Mouse (Mus musculus) induced T-regulatory cell, adult 2 months (primary cell): ENCODE measurements around the gene Gm21119.
"Not testable (repeated sequence)": the region's sequence is repeated elsewhere in the genome, so short reads cannot be mapped to it uniquely, and the experiment has no call there.

Experiments used
- DNase-seq: peaks from one replicate; pipeline ENCODE4 v3.0.0-alpha.2; 2012; ENCODE audit warnings: low read depth

Gene Gm21119

GRCm38 (mm10) chr8:20652976-20653375 lies 38.3 kb downstream of the Gm21119 start:
- not testable (repeated sequence) for DNase-seq

GRCm38 (mm10) chr8:20678418-20678817 lies 63.7 kb downstream of the Gm21119 start:
- not testable (repeated sequence) for DNase-seq
